ENCODE assay signal across 19 mouse cellular contexts in the genomic region with DNA sequence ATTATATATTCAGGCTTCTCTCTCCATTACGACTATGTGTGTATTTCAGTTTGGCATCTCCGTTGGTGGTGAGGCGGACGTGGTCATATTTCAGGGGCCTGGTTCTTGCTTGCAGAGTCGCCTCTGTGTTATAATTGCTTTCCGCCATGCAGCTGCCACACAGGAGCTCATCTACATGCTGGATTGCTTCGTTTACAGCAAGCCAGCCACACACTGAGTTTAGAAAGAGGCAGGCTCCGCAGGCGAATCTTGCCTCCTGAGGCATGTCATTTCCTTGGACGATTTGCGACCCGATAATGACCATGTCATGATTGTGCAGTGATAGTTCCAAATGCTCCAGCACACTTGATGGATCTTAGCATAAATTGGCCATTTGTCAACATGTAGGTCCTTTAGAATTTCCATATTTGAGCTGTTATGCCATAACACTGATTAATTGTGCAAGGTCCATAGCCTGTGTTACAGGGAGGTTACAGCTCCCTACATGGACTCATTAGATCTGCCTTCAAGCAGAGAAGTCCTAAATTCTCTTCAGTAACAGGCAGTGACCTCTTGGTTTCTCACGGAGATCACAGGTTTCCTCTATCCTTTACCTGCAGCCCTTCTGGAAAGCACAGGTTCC.
DNase-seq lines count a peak whose midpoint lies in the region; ATAC-seq lines count a peak whose summit lies in the region.
"Had no signal": no experiment of that assay in that cellular context is flagged by ENCODE, and none has a peak within 500 bp of the region (broad histone marks: within the 10 kb centered on the region; RNA-seq: fewer than 3 reads in every experiment).

No protein-coding gene starts in this region.

- no peak overlapping the region for H3K4me2 ChIP-seq in liver, embryonic 11.5 days
- H3K4me2 ChIP-seq: midbrain, embryonic 12.5 days had no signal

- H3K27me3 ChIP-seq in liver, embryonic 11.5 days (replicated peaks; ENCODE audit: control insufficient read depth, insufficient read depth, low read length), result no peaks in the 10 kb centered on the region
- H3K27me3 ChIP-seq: CH12.LX had no signal

- H3K4me3 ChIP-seq in liver, embryonic 11.5 days (ENCODE audit: low read depth, low read length), result no peak overlapping the region
- H3K4me3 ChIP-seq: heart, embryonic 10.5 days; midbrain, embryonic 12.5 days had no signal

- ATAC-seq in liver, embryonic 11.5 days (replicated peaks; ENCODE audit: low FRiP score), result no peak
- ATAC-seq: intestine, postnatal 0 days; liver, postnatal 0 days had no signal

- no peaks in the 10 kb centered on the region for H3K9me3 ChIP-seq in liver, embryonic 11.5 days (ENCODE audit: control insufficient read depth, low read length)
- H3K9me3 ChIP-seq: heart, embryonic 10.5 days; midbrain, embryonic 12.5 days had no signal

- H3K9ac ChIP-seq in liver, embryonic 11.5 days (ENCODE audit: low read depth, low read length), result no peak overlapping the region
- H3K9ac ChIP-seq: liver, postnatal 0 days; midbrain, embryonic 12.5 days had no signal

- no peaks in the 10 kb centered on the region for H3K36me3 ChIP-seq in liver, embryonic 11.5 days (ENCODE audit: control insufficient read depth, insufficient read depth, low read length)
- H3K36me3 ChIP-seq: heart, embryonic 10.5 days; midbrain, embryonic 12.5 days had no signal

- WGBS in liver, embryonic 11.5 days, result 72% methylated on average over 13 of the region's 13 CpGs

- no peaks in the 10 kb centered on the region for H3K4me1 ChIP-seq in liver, embryonic 11.5 days (replicated peaks; ENCODE audit: control insufficient read depth, insufficient read depth, low read length)

- DNase-seq in cerebellum, postnatal 14 days, result peak; percentile 13 to 17
- no peak for DNase-seq in cerebellum, adult 11 months
- DNase-seq in left cerebral cortex, postnatal 4 days, result peak; percentile 64
- no peak for DNase-seq in left cerebral cortex, adult 11 months (ENCODE audit: low spot score)
- peak; percentile 24 for DNase-seq in embryo, embryonic 10.5 days (ENCODE audit: low spot score)
- peak; percentile 54 for DNase-seq in mesoderm, embryonic 11.5 days (ENCODE audit: low read depth, low spot score)
- DNase-seq in cerebellum, adult 9-11 months, result no peak
- no peak for DNase-seq in liver, embryonic 11.5 days (ENCODE audit: low spot score)
- DNase-seq: adrenal gland, postnatal 14 days; cerebellum, postnatal 25 days; gastrocnemius, postnatal 36 days; kidney, postnatal 14 days; layer of hippocampus, postnatal 36 days; liver, postnatal 0 days; thymus, adult 18-20 months had no signal

- no peak overlapping the region for H3K27ac ChIP-seq in liver, embryonic 11.5 days (ENCODE audit: low read depth, low read length)
- H3K27ac ChIP-seq: heart, embryonic 10.5 days; midbrain, embryonic 12.5 days had no signal

- intact Hi-C loops in left cerebral cortex, postnatal 4 days (cut with DNase I), result loop anchor here (10.0 kb wide), 1 partner anchor 576 kb away; no protein-coding TSS in a partner anchor

Comparison
In these comparisons a context has a peak if more than half of its experiments do, and no peak if none do; other contexts are left out.
1. DNase-seq: peak in cerebellum, postnatal 14 days (2 of 2), left cerebral cortex, postnatal 4 days (single experiment), embryo, embryonic 10.5 days (single experiment) and mesoderm, embryonic 11.5 days (single experiment); none in cerebellum, adult 11 months (single experiment), left cerebral cortex, adult 11 months (single experiment), cerebellum, adult 9-11 months (single experiment) and liver, embryonic 11.5 days (single experiment).